Mouse (Mus musculus) neural tube, embryonic 11.5 days (tissue): ENCODE measurements around the gene Gpr85. TPM values are rescaled to one million over a fixed set of nuclear protein-coding genes. Genes with fewer than 3 reads are reported as not detected.

ENCODE experiments used
- ATAC-seq: fragments of 200-750 bp; cut with Nextera tagmentation; 2 replicates; pipeline ENCODE4 v1.8.0; 2017; ENCODE audit warnings: moderate number of reproducible peaks, mild to moderate bottlenecking, moderate TSS enrichment, moderate library complexity; ENCODE audit not compliant: insufficient read depth, low FRiP score, low TSS enrichment
- DNase-seq: peaks from one replicate; pipeline ENCODE4 v3.0.0-alpha.2; 2015; ENCODE audit warnings: low spot score
- H3K27ac ChIP-seq: fragments of 300-500 bp; sonication (generic); 2 replicates; pipeline ENCODE4 v1.5.1; 2014; ENCODE audit warnings: low read depth, mild to moderate bottlenecking, low read length
- H3K27me3 ChIP-seq: fragments of 300-500 bp; sonication (generic); 2 replicates; pipeline ENCODE4 v1.6.1; 2014; ENCODE audit warnings: mild to moderate bottlenecking, low read length, mixed read lengths; ENCODE audit not compliant: control insufficient read depth, insufficient read depth
- H3K36me3 ChIP-seq: fragments of 300-500 bp; sonication (generic); 2 replicates; pipeline ENCODE4 v1.6.1; 2014; ENCODE audit warnings: mild to moderate bottlenecking, low read length, moderate library complexity, mixed read lengths; ENCODE audit not compliant: control insufficient read depth, insufficient read depth
- H3K4me1 ChIP-seq: fragments of 300-500 bp; sonication (generic); 2 replicates; pipeline ENCODE4 v1.6.1; 2014; ENCODE audit warnings: low read length, mixed read lengths; ENCODE audit not compliant: control insufficient read depth, insufficient read depth
- H3K4me2 ChIP-seq: fragments of 300-500 bp; sonication (generic); 2 replicates; pipeline ENCODE4 v1.6.1; 2014; ENCODE audit warnings: low read depth, mild to moderate bottlenecking, moderate library complexity
- H3K4me3 ChIP-seq: fragments of 300-500 bp; sonication (generic); 2 replicates; pipeline ENCODE4 v1.5.1; 2014; ENCODE audit warnings: low read depth, low read length
- H3K9ac ChIP-seq: fragments of 300-500 bp; sonication (generic); 2 replicates; pipeline ENCODE4 v1.6.1; 2014; ENCODE audit warnings: mild to moderate bottlenecking, low read length
- H3K9me3 ChIP-seq: fragments of 300-500 bp; sonication (generic); 2 replicates; pipeline ENCODE4 v1.6.1; 2016; ENCODE audit warnings: low read length; ENCODE audit not compliant: control insufficient read depth
- WGBS: fragments of 180-500 bp; shearing (Covaris S2); extraction: QIAGEN DNeasy Blood & Tissue Kit; methylation state at CpG from one replicate; pipeline ENCODE4 v1.1.7; 2014; 5-methylcytosine and 5-hydroxymethylcytosine counted together
- polyA plus RNA-seq: library from polyadenylated mRNA; unstranded; fragments of >200 nt; fragmentation: Nextera tagmentation; extraction: Ambion mirVana; gene quantifications from 2 replicates; pipeline ENCODE4 v1.2.1, GENCODE M21; 2014

Gpr85 gene
- polyA plus RNA-seq, result 24.8 and 25.1 TPM in 2 replicates

DNA sequence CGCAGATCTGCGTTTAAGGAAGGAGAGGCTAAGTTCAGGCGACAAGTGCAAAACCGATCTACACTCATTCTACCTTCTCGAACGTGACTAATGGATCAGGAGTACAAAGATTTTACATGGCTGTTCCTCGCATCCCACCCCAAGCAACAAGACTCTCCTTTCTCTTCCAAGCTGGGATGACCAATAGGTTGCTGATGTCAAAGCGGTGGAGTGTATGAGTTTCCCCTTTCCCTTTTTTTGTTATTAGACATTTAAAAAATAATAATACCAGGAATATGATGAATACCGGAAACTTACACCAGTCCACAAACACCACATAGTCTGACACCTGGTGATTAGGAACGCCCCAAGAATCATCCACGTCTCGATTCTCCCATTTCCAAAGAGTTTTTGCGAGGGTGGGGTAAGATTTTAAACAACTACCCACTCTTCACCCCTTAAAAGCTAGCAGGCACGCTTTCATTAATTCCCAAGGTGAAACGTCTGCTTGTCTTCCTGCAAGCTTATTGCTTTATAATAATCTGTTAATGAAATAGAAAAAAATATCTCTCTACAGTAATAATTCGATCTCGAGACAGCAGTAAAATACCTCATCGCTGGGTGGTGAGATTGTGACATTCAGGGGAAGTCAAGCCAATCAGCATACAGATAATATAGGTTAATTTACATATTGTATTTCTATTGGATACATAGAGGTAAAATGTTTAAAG, at the start of gene Gpr85:
Gene Gpr85 (minus strand): TSS at position 598 of the 710 bp plus-strand sequence.
- Histone ChIP-seq H3K36me3 (no peaks in the 10 kb centered on the region), H3K27ac (peak within 1 kb of the TSS; percentile 89), H3K4me2 (peak within 1 kb of the TSS; percentile 72), H3K4me3 (peak within 1 kb of the TSS; percentile 54), H3K9ac (peak within 1 kb of the TSS; percentile 79), H3K27me3 (no peaks in the 10 kb centered on the region), H3K4me1 (no peaks in the 10 kb centered on the region), H3K9me3 (no peaks in the 10 kb centered on the region)
- peak; percentile 35 for DNase-seq
- ATAC-seq, result peak; percentile 7
- 45% methylated on average over 18 of the region's 18 CpGs for WGBS

GRCm38 (mm10) chr6:13884877-13885592, 45.3 kb upstream of the Gpr85 start:
- Histone ChIP-seq H3K9ac (no peak overlapping the region), H3K36me3 (no peaks in the 10 kb centered on the region), H3K27ac (no peak overlapping the region), H3K4me2 (no peak overlapping the region), H3K4me1 (no peaks in the 10 kb centered on the region), H3K9me3 (no peaks in the 10 kb centered on the region), H3K27me3 (no peaks in the 10 kb centered on the region), H3K4me3 (no peak overlapping the region)
- WGBS, result 87% methylated on average over 3 of the region's 3 CpGs
- no peak for ATAC-seq
- DNase-seq, result no peak

GRCm38 (mm10) chr6:13882919-13883318, 43.2 kb upstream of the Gpr85 start:
- H3K36me3 ChIP-seq, result no peaks in the 10 kb centered on the region
- DNase-seq, result no peak
- no peak overlapping the region for H3K27ac ChIP-seq
- no peaks in the 10 kb centered on the region for H3K9me3 ChIP-seq
- no peaks in the 10 kb centered on the region for H3K4me1 ChIP-seq
- H3K9ac ChIP-seq, result no peak overlapping the region
- no peaks in the 10 kb centered on the region for H3K27me3 ChIP-seq
- H3K4me3 ChIP-seq, result no peak overlapping the region
- H3K4me2 ChIP-seq, result no peak overlapping the region
- no peak for ATAC-seq

- ATAC-seq (no peak), DNase-seq (no peak)
- no peak overlapping the region for H3K27ac ChIP-seq
- H3K9me3 ChIP-seq, result no peaks in the 10 kb centered on the region
- H3K9ac ChIP-seq, result no peak overlapping the region
- no peak overlapping the region for H3K4me2 ChIP-seq
- H3K27me3 ChIP-seq, result no peaks in the 10 kb centered on the region
- 0 out of 2 replicates have a peak, but pooled peaks cover 2% of the 10 kb centered on the region for H3K4me1 ChIP-seq
- no peaks in the 10 kb centered on the region for H3K36me3 ChIP-seq
- 91% methylated on average over 2 of the region's 2 CpGs for WGBS
- H3K4me3 ChIP-seq, result no peak overlapping the region
Measured at GRCm38 (mm10) chr6:13873959-13874358, 34.2 kb upstream of the Gpr85 start.

DNA sequence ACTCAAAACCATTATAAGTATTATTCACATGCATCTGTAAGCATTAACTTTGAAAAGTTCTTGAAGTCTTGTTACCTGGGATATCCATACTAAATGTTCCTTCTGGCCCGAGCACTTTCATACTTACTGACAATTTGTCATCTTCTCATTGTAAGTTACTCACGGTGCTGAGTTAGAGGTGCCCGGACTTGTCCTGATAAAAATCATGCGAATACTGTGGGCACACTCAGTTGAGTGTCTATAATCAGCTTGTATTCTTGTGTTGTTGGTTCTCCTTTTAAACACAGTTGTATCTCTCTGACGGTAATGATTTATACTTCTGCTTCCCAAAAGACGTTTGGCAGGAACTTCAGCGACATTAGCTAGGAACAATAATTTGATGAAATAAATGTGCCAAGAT, 32.3 kb upstream of the Gpr85 start:
- no peak overlapping the region for H3K9ac ChIP-seq
- 0 out of 2 replicates have a peak, but pooled peaks cover 2% of the 10 kb centered on the region for H3K4me1 ChIP-seq
- no peak overlapping the region for H3K27ac ChIP-seq
- DNase-seq, result no peak
- 75% methylated on average over 7 of the region's 7 CpGs for WGBS
- H3K4me3 ChIP-seq, result no peak overlapping the region
- ATAC-seq, result peak; percentile 3; the same call in 1 of the 2 replicates
- no peaks in the 10 kb centered on the region for H3K27me3 ChIP-seq
- no peaks in the 10 kb centered on the region for H3K9me3 ChIP-seq
- no peaks in the 10 kb centered on the region for H3K36me3 ChIP-seq
- H3K4me2 ChIP-seq, result no peak overlapping the region; the same call in 1 of the 2 replicates

DNA sequence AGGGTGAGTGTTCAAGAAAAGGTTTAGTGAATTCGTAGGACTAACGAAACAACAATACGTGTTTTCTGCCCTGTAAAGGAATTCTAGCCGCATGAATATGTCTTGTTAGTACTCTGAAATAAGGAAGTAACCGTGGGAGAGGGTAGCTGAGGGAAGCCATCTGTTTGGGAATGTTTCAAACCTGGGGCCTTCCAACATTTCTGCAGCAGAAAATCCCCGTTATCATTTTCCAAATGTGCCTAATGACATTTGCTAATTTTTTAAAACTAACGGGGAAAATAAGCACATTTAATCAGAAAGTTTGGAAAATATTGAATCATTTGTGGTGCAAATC, 31.9 kb upstream of the Gpr85 start:
- ATAC-seq (peak; percentile 71), DNase-seq (no peak)
- Histone ChIP-seq H3K4me2 (peak overlapping the region; percentile 48), H3K4me3 (peak overlapping the region; percentile 55), H3K4me1 (0 out of 2 replicates have a peak, but pooled peaks cover 2% of the 10 kb centered on the region), H3K9me3 (no peaks in the 10 kb centered on the region), H3K36me3 (no peaks in the 10 kb centered on the region), H3K27ac (no peak overlapping the region), H3K9ac (peak overlapping the region; percentile 70), H3K27me3 (no peaks in the 10 kb centered on the region)
- 3% methylated on average over 7 of the region's 7 CpGs for WGBS

DNA sequence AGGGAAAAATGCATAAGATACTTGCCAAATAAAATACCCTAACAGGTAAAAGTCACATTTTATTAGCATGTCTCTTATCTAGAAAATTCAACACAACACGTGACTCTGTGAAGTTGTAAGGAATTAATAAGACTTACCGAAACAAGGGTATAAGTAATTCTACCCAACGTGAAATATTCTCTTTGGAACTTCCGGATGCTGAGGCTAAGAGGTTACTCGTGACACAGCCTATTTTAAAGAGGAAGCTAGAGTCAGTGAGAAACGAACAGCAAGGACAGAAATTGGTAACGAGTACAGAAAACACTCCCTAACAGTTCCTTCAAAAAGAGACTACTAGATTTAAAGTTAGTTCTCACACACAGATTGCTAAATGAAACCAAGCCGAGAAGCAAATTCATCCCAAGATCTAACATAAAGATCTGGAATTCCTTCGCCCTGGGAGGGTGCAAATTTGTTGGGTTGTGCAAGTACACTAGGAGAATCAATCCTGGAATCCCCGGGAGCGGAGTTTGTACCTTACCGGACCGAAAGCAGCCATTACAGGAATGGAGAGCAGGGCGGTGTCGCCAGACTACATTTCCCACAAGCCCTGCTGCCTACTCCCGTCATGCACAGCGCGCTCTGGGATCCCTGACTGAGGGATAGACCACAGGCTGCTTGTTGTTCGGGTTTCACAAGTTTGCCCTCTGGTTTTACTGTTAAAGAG, 31.3 kb upstream of the Gpr85 start, which contains the start of gene 2610001J05Rik:
Gene 2610001J05Rik (minus strand): TSS at position 600 of the 706 bp plus-strand sequence.
- Histone ChIP-seq H3K4me3 (peak within 1 kb of the TSS; percentile 55), H3K9me3 (no peaks in the 10 kb centered on the region), H3K4me1 (0 out of 2 replicates have a peak, but pooled peaks cover 2% of the 10 kb centered on the region), H3K27ac (0 out of 2 replicates have a peak within 1 kb of the TSS, but pooled peaks have one; percentile 39), H3K27me3 (no peaks in the 10 kb centered on the region), H3K4me2 (peak within 1 kb of the TSS; percentile 48), H3K36me3 (no peaks in the 10 kb centered on the region), H3K9ac (peak within 1 kb of the TSS; percentile 70)
- WGBS, result 2% methylated on average over 19 of the region's 19 CpGs
- peak; percentile 99 for ATAC-seq
- peak; percentile 89 for DNase-seq

GRCm38 (mm10) chr6:13870289-13870741, 30.6 kb upstream of the Gpr85 start:
- 38% methylated on average over 12 of the region's 12 CpGs for WGBS
- peak; percentile 21 for ATAC-seq

More at GRCm38 (mm10) chr6:13870289-13870741, 30.6 kb upstream of the Gpr85 start:
- H3K27ac ChIP-seq, result 0 out of 2 replicates have a peak overlapping the region, but pooled peaks have one; percentile 8
- no peaks in the 10 kb centered on the region for H3K9me3 ChIP-seq
- no peaks in the 10 kb centered on the region for H3K27me3 ChIP-seq
- 0 out of 2 replicates have a peak, but pooled peaks cover 2% of the 10 kb centered on the region for H3K4me1 ChIP-seq
- H3K4me2 ChIP-seq, result peak overlapping the region; percentile 47
- no peaks in the 10 kb centered on the region for H3K36me3 ChIP-seq
- H3K4me3 ChIP-seq, result peak overlapping the region; percentile 29
- DNase-seq, result peak; percentile 32
- H3K9ac ChIP-seq, result peak overlapping the region; percentile 56
